Mouse (Mus musculus) ES-E14 (cell line): ENCODE measurements around the gene Agrn.

Experiments
- HCFC1 ChIP-seq: IDR thresholded peaks from 2 replicates; pipeline ENCODE4 v1.6.1; 2012; ENCODE audit warnings: low read length, inconsistent platforms, borderline replicate concordance; ENCODE audit not compliant: insufficient read depth
- MAFK ChIP-seq: IDR thresholded peaks from 2 replicates; pipeline ENCODE4 v1.6.1; 2014; ENCODE audit warnings: mild to moderate bottlenecking, low read depth, low read length, inconsistent platforms; ENCODE audit not compliant: insufficient read depth
- ZC3H11A ChIP-seq: IDR thresholded peaks from 2 replicates; pipeline ENCODE4 v1.6.1; 2012; ENCODE audit warnings: low read depth, mild to moderate bottlenecking, inconsistent platforms, low read length, borderline replicate concordance
- ZNF384 ChIP-seq: IDR thresholded peaks from 2 replicates; pipeline ENCODE4 v1.6.1; 2012; ENCODE audit warnings: low read depth, low read length, inconsistent platforms

DNA sequence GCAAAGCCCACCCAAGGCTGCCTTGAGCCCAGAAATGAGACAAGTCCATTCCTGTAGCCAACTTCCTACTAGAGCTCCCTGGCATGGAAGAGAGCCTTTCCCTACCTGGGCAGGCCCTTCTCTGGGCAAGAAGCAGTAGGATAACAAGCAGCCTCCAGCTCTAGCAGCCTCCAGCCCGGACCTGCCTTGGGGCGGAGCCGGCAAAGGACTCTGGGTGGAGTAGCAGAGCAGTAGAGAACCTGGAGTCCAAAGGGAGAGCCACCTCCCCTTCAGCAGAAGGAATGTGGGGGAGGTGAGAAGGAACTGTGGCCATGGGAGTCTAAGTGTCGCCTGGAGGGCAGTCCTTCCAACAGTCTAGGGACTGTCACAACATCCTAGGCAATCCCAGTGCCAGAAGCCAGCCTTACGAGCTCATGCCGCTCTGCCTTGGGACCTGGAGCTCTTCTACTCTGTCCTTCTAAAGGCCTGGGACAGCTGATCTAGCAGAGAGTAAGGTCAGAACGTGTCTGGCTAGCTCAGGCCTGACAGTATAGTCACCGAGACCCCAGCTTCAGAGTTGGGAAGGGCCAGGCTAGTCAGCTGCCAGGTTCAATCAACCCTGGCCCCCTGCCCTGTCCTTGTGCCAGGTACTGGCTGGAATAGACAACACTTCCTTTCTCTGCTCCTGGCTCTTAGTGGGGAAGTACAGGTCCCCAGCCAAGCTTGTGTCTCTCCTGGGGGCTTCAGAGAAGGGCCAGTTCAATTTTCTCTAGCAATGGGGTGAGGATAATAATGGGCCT, 4.7 kb downstream of the Agrn start:
- TF ChIP-seq HCFC1, result no peak
- TF ChIP-seq ZC3H11A, result no peak
- TF ChIP-seq MAFK, result no peak
- no peak for TF ChIP-seq ZNF384
